Comparison of ENCODE assay signal across 8 mouse cellular contexts in genomic region chr17:3273108-3274091, GRCm38 (mm10). TPM values are rescaled to one million over a fixed set of nuclear protein-coding genes. Genes with fewer than 3 reads are reported as not detected.
A peak's percentile ranks its signal among the peaks of the same experiment; 100 is the strongest.
DNase-seq lines count a peak whose midpoint lies in the region; ATAC-seq lines count a peak whose summit lies in the region.

No protein-coding gene starts in this region.

- DNase-seq in A20 (ENCODE audit: low read depth, low spot score) (peak; percentile 63), liver (peak; percentile 80)
- peak; percentile 90 for DNase-seq in brain, adult 2 months (ENCODE audit: low read depth, low spot score)
- DNase-seq in heart, embryonic 10.5 days (ENCODE audit: low spot score) = peak; percentile 89
- peak; percentile 42 to 44 for DNase-seq in spleen, postnatal 36 days (ENCODE audit: low spot score in 2 of 2)

- 0 out of 2 replicates have a peak overlapping the region, but pooled peaks have one; percentile 8 for H3K4me3 ChIP-seq in heart, embryonic 10.5 days
- no peak overlapping the region for H3K4me3 ChIP-seq in kidney, embryonic 15.5 days (replicated peaks)

- no peaks in the 10 kb centered on the region for H3K36me3 ChIP-seq in heart, embryonic 10.5 days
- H3K36me3 ChIP-seq in kidney, embryonic 15.5 days = no peaks in the 10 kb centered on the region

- peaks cover 22% of the 10 kb centered on the region for H3K4me1 ChIP-seq in heart, embryonic 10.5 days
- H3K4me1 ChIP-seq in kidney, embryonic 15.5 days = peaks cover 9% of the 10 kb centered on the region

- no peak overlapping the region for H3K9ac ChIP-seq in kidney, embryonic 15.5 days

- no peaks in the 10 kb centered on the region for H3K9me3 ChIP-seq in heart, embryonic 10.5 days
- no peaks in the 10 kb centered on the region for H3K9me3 ChIP-seq in kidney, embryonic 15.5 days (replicated peaks)

- H3K27ac ChIP-seq in heart, embryonic 10.5 days = no peak overlapping the region
- H3K27ac ChIP-seq in kidney, embryonic 15.5 days = no peak overlapping the region

- H3K27me3 ChIP-seq in heart, embryonic 10.5 days (ENCODE audit: insufficient read depth, poor library complexity, severe bottlenecking) = no peaks in the 10 kb centered on the region
- no peaks in the 10 kb centered on the region for H3K27me3 ChIP-seq in kidney, embryonic 15.5 days

- no peak overlapping the region for H3K4me2 ChIP-seq in kidney, embryonic 15.5 days

- peak; percentile 59; the same call in 1 of the 2 replicates for ATAC-seq in erythroid progenitor cell, adult 5-6 weeks (replicated peaks; ENCODE audit: low FRiP score, poor library complexity, severe bottlenecking)
- ATAC-seq in kidney, embryonic 15.5 days (replicated peaks; ENCODE audit: low FRiP score) = peak; percentile 64
- ATAC-seq in monocyte, adult 5-6 weeks (replicated peaks; ENCODE audit: insufficient number of reproducible peaks, low FRiP score, low TSS enrichment, poor library complexity, severe bottlenecking) = peak; percentile 65; the same call in 1 of the 2 replicates

- WGBS in heart, embryonic 10.5 days = 21% methylated on average over 22 of the region's 22 CpGs
- 49% methylated on average over 22 of the region's 22 CpGs for WGBS in kidney, embryonic 15.5 days

RNA-seq across cellular contexts. Expression of gene Tiam2, which starts 53.0 kb away (rescaled TPM):
- total RNA-seq in erythroid progenitor cell, adult 5-6 weeks (2015; ENCODE audit: low replicate concordance) = 3.2 and 3.8 TPM in 2 replicates
- total RNA-seq in erythroid progenitor cell, adult 5-6 weeks (2017; ENCODE audit: low replicate concordance) = 0.08 and 0.90 TPM in 2 replicates
- 3.5 and 3.7 TPM in 2 replicates for polyA plus RNA-seq in heart, embryonic 10.5 days (2016; fragmentation: Nextera tagmentation; extraction: Ambion mirVana)
- 4.5 and 5.0 TPM in 2 replicates for polyA plus RNA-seq in kidney, embryonic 15.5 days (2015; fragmentation: Nextera tagmentation; extraction: Ambion mirVana)
- total RNA-seq in monocyte, adult 5-6 weeks (2017) = 128 to 196 TPM (median 161 TPM) in 3 replicates

Comparison
In these comparisons a context has a peak if more than half of its experiments do, and no peak if none do; other contexts are left out.
1. RNA of gene Tiam2, which starts 53.0 kb away (total RNA-seq): 128 to 196 TPM in monocyte, adult 5-6 weeks; 0.08 to 3.8 TPM in erythroid progenitor cell, adult 5-6 weeks; every median in the first group is over 10 times any median in the second.
2. Peak in every context shown above with its lines, with median percentiles within 50 percentile points of each other: DNase-seq and ATAC-seq.